14 mouse cellular contexts compared by ENCODE assay signal in the genomic region with DNA sequence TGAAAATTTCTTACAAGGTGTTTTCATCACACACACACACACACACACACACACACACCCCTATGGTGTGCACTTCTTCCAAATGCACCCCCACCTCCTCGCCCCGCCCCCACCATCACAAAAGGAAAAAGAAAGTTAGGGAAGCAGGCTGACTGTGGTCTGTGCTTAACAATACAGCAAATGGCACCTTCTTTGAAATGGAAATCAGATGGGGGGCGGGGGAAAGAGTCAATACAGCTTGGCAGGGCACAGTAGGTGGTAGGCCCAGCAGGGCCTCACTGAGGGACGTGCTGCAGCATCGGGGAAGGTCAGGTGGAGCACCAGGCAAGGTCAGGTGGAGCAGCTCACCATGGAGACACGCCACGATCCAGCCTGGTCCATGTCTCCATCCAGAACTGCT. TPM values are rescaled to one million over a fixed set of nuclear protein-coding genes. Genes with fewer than 3 reads are reported as not detected.
DNase-seq lines count a peak whose midpoint lies in the region; ATAC-seq and TF ChIP-seq lines count a peak whose summit lies in the region.
"Had no signal": no experiment of that assay in that cellular context is flagged by ENCODE, and none has a peak within 500 bp of the region (broad histone marks: within the 10 kb centered on the region; RNA-seq: fewer than 3 reads in every experiment).

No protein-coding gene starts in this region.

- peaks cover 64% of the 10 kb centered on the region for H3K4me1 ChIP-seq in hindbrain, embryonic 10.5 days (replicated peaks)
- H3K4me1 ChIP-seq in hindbrain, embryonic 13.5 days (replicated peaks) = peaks cover 26% of the 10 kb centered on the region
- H3K4me1 ChIP-seq in E14TG2a.4 (replicated peaks; ENCODE audit: low read depth, low read length) = peaks cover 91% of the 10 kb centered on the region
- H3K4me1 ChIP-seq in midbrain, embryonic 11.5 days (ENCODE audit: control insufficient read depth, insufficient read depth, low read length) = peaks cover 15% of the 10 kb centered on the region

- peak; percentile 45 for DNase-seq in hindbrain, embryonic 10.5 days (ENCODE audit: low spot score)
- DNase-seq in ZHBTc4 (ENCODE audit: low read depth, low spot score) = peak; percentile 96
- DNase-seq in midbrain, embryonic 11.5 days (ENCODE audit: low spot score, missing footprints) = peak; percentile 83
- no peak for DNase-seq in cerebellum, postnatal 10 days
- DNase-seq in lung, adult 18-20 months = no peak
- no peak for DNase-seq in lung, postnatal 10 days
- DNase-seq: B cell, adult 2 months; gastrocnemius, postnatal 36 days; layer of hippocampus, adult 9-11 months; liver had no signal

- no peaks in the 10 kb centered on the region for H3K36me3 ChIP-seq in hindbrain, embryonic 10.5 days
- H3K36me3 ChIP-seq in hindbrain, embryonic 13.5 days = no peaks in the 10 kb centered on the region
- no peaks in the 10 kb centered on the region for H3K36me3 ChIP-seq in E14TG2a.4 (ENCODE audit: insufficient read depth, low read length)
- no peaks in the 10 kb centered on the region for H3K36me3 ChIP-seq in midbrain, embryonic 11.5 days (ENCODE audit: control insufficient read depth, insufficient read depth, low read length)
- H3K36me3 ChIP-seq: heart, embryonic 13.5 days had no signal

- no peak for TF ChIP-seq CTCF in E14TG2a.4 (conservative IDR thresholded peaks at IDR 0.05; ENCODE audit: low read length)

- peak overlapping the region; percentile 12; the same call in 1 of the 2 replicates for H3K4me3 ChIP-seq in hindbrain, embryonic 10.5 days
- no peak overlapping the region for H3K4me3 ChIP-seq in hindbrain, embryonic 13.5 days
- H3K4me3 ChIP-seq in E14TG2a.4 (replicated peaks; ENCODE audit: low read length) = peak overlapping the region; percentile 65
- no peak overlapping the region for H3K4me3 ChIP-seq in midbrain, embryonic 11.5 days (ENCODE audit: low read depth, low read length)
- H3K4me3 ChIP-seq: heart, embryonic 13.5 days had no signal

- H3K4me2 ChIP-seq in hindbrain, embryonic 13.5 days = no peak overlapping the region
- peak overlapping the region; percentile 23; the same call in 1 of the 2 replicates for H3K4me2 ChIP-seq in midbrain, embryonic 11.5 days

- no peaks in the 10 kb centered on the region for H3K27me3 ChIP-seq in hindbrain, embryonic 10.5 days (ENCODE audit: insufficient read depth, poor library complexity, severe bottlenecking)
- peaks cover 3% of the 10 kb centered on the region; the same call in 1 of the 2 replicates for H3K27me3 ChIP-seq in hindbrain, embryonic 13.5 days
- peaks cover 12% of the 10 kb centered on the region for H3K27me3 ChIP-seq in E14TG2a.4 (ENCODE audit: insufficient read depth, low read length)
- no peaks in the 10 kb centered on the region for H3K27me3 ChIP-seq in midbrain, embryonic 11.5 days (ENCODE audit: control insufficient read depth, insufficient read depth, low read length)

- ATAC-seq in hindbrain, embryonic 13.5 days (ENCODE audit: low FRiP score) = no peak
- peak; percentile 72 for ATAC-seq in midbrain, embryonic 11.5 days (ENCODE audit: low FRiP score)

- no peak overlapping the region for H3K9ac ChIP-seq in hindbrain, embryonic 13.5 days
- no peak overlapping the region for H3K9ac ChIP-seq in midbrain, embryonic 11.5 days (ENCODE audit: low read length)
- H3K9ac ChIP-seq: heart, embryonic 13.5 days had no signal

- no peaks in the 10 kb centered on the region for H3K9me3 ChIP-seq in hindbrain, embryonic 10.5 days
- H3K9me3 ChIP-seq in hindbrain, embryonic 13.5 days = no peaks in the 10 kb centered on the region
- no peaks in the 10 kb centered on the region for H3K9me3 ChIP-seq in E14TG2a.4 (ENCODE audit: low read length)
- H3K9me3 ChIP-seq in midbrain, embryonic 11.5 days (ENCODE audit: control insufficient read depth, low read length) = no peaks in the 10 kb centered on the region
- H3K9me3 ChIP-seq: heart, embryonic 13.5 days had no signal

- WGBS in hindbrain, embryonic 10.5 days = 9% methylated on average over 7 of the region's 7 CpGs
- 11% methylated on average over 7 of the region's 7 CpGs for WGBS in hindbrain, embryonic 13.5 days
- 3% methylated on average over 7 of the region's 7 CpGs for WGBS in midbrain, embryonic 11.5 days

- H3K27ac ChIP-seq in hindbrain, embryonic 10.5 days = peak overlapping the region; percentile 57; the same call in 1 of the 2 replicates
- H3K27ac ChIP-seq in hindbrain, embryonic 13.5 days = no peak overlapping the region
- no peak overlapping the region for H3K27ac ChIP-seq in midbrain, embryonic 11.5 days (ENCODE audit: low read depth, low read length)
- H3K27ac ChIP-seq: heart, embryonic 13.5 days; kidney, postnatal 0 days had no signal

RNA-seq across cellular contexts. Expression of a gene that starts 49.1 kb away (rescaled TPM):
- polyA plus RNA-seq in hindbrain, embryonic 10.5 days (2016; fragmentation: Nextera tagmentation; extraction: Ambion mirVana) = 32.4 and 37.8 TPM in 2 replicates
- 28.3 and 30.3 TPM in 2 replicates for polyA plus RNA-seq in hindbrain, embryonic 13.5 days (2015; fragmentation: Nextera tagmentation; extraction: Ambion mirVana)
- polyA plus RNA-seq in midbrain, embryonic 11.5 days (2014; fragmentation: Nextera tagmentation; extraction: Ambion mirVana) = 33.1 and 35.7 TPM in 2 replicates

Comparison
In these comparisons a context has a peak if more than half of its experiments do, and no peak if none do; other contexts are left out.
1. H3K4me3 ChIP-seq: peak in hindbrain, embryonic 10.5 days (single experiment) and E14TG2a.4 (single experiment); none in hindbrain, embryonic 13.5 days (single experiment) and midbrain, embryonic 11.5 days (single experiment).
2. DNase-seq: peak in hindbrain, embryonic 10.5 days (single experiment), ZHBTc4 (single experiment) and midbrain, embryonic 11.5 days (single experiment); none in cerebellum, postnatal 10 days (0 of 2), lung, adult 18-20 months (0 of 2) and lung, postnatal 10 days (single experiment).